Mouse (Mus musculus) G1E (cell line): Measurements from ENCODE around the gene Gigyf1. TPM values are rescaled to one million over a fixed set of nuclear protein-coding genes. Genes with fewer than 3 reads are reported as not detected.

ENCODE experiments used
- ATAC-seq: 2 replicates; pipeline ENCODE4 v1.8.0; 2016; ENCODE audit warnings: mild to moderate bottlenecking; ENCODE audit not compliant: insufficient number of reproducible peaks, poor library complexity, low FRiP score, severe bottlenecking; ENCODE audit errors: extremely low read depth
- DNase-seq: peaks from one replicate; pipeline ENCODE4 v3.0.0; 2012; ENCODE audit warnings: low spot score
- H3K27me3 ChIP-seq: 2 replicates; pipeline ENCODE4 v1.6.1; 2012; ENCODE audit warnings: mild to moderate bottlenecking, low read length, inconsistent platforms; ENCODE audit not compliant: insufficient read depth
- H3K36me3 ChIP-seq: replicated peaks from 2 replicates; pipeline ENCODE3; 2012; ENCODE audit warnings: mild to moderate bottlenecking, inconsistent platforms
- H3K4me1 ChIP-seq: 2 replicates; pipeline ENCODE4 v1.6.1; 2012; ENCODE audit warnings: low read depth, low read length, inconsistent platforms, mixed read lengths; ENCODE audit not compliant: insufficient read depth
- H3K4me3 ChIP-seq: 2 replicates; pipeline ENCODE4 v1.5.1; 2012; ENCODE audit warnings: low read depth, mild to moderate bottlenecking, inconsistent platforms, low read length, moderate library complexity, mixed read lengths
- H3K9me3 ChIP-seq: replicated peaks from 2 replicates; pipeline ENCODE4 v1.6.1; 2012; ENCODE audit warnings: inconsistent platforms
- CTCF ChIP-seq: IDR thresholded peaks from 2 replicates; pipeline ENCODE4 v1.5.1; 2012; ENCODE audit warnings: low read depth, low read length, inconsistent platforms, mixed read lengths
- GATA1 ChIP-seq: IDR thresholded peaks from 2 replicates; pipeline ENCODE4 v1.6.1; 2012; ENCODE audit warnings: borderline replicate concordance, low read length, inconsistent platforms, mixed read lengths
- GATA2 ChIP-seq: IDR thresholded peaks from 2 replicates; pipeline ENCODE4 v1.6.1; 2012; ENCODE audit warnings: low read depth, low read length, inconsistent platforms, borderline replicate concordance
- POLR2AphosphoS5 ChIP-seq: IDR thresholded peaks from 2 replicates; pipeline ENCODE4 v1.6.1; 2012; ENCODE audit warnings: low read depth, low read length, inconsistent platforms; ENCODE audit not compliant: insufficient replicate concordance
- TAL1 ChIP-seq: conservative IDR thresholded peaks from 2 replicates; pipeline ENCODE4 v1.6.1; 2012; ENCODE audit warnings: low read depth, low read length, inconsistent platforms, mixed read lengths
- polyA plus RNA-seq: library from polyadenylated mRNA; stranded (reverse); fragments of >175 nt; gene quantifications from 2 replicates; pipeline ENCODE4 v1.2.3, GENCODE M21; 2012
- total RNA-seq, 2 experiments: library from RNA; stranded (forward) in 1 of 2; stranded (reverse) in 1 of 2; fragments of 200-1000 nt in 1 of 2; fragments of >200 nt in 1 of 2; fragmentation: Nextera tagmentation in 1 of 2; gene quantifications; 2 replicates each; pipeline ENCODE4 v1.2.3; 2014 to 2017

The Gigyf1 gene
- total and polyA plus RNA-seq, 3 experiments: 6.8 to 50.4 (median 30.3) TPM

DNA sequence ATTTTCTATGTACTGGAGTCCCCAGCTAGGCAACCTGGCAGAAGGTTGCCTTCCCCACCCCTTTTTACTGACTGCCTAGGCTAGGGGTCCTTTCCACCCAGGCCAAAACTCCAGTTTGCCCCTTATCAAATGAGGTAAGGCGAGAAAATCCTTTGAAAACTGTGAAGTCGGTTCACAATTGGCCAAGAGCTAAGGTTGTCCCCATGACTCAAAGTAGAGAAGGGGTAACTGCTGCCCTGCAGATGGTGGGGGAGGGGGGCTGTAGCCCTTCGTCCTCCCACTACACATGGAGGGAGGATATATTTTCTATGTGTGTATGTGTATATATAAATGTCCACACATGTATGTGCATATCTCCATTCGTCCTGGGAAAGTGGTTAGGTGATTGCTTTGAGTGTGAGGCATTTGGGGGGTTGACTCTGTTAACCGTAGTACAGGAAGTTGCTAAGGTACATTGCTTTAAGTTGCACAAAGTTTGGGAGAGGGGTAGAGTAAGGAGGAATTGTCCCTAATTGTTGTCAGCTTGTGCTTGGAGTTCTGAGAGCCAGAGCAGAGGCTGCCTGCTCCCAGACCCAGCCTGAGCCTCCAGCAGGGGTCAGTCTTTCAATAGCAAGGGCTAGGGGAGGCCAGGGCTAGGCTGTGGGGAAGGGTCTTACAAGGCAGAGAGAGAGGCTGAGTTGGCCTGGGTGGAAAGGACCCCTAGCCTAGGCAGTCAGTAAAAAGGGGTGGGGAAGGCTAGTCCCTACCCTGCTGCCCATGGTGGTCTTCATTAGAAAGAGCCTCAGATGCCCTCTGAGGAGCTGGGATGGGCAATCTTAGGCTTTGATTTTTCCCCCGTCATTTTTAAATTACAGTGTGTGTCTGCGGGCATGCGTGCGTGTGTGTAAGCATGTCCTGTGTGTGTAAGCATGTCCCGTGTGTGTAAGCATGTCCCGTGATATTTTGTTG lies 5.2 kb upstream of the Gigyf1 start:
- Histone ChIP-seq H3K9me3 (no peaks in the 10 kb centered on the region), H3K36me3 (peaks cover 67% of the 10 kb centered on the region), H3K4me1 (peaks cover 76% of the 10 kb centered on the region), H3K4me3 (no peak overlapping the region), H3K27me3 (no peaks in the 10 kb centered on the region)
- DNase-seq: no peak
- TF ChIP-seq TAL1: no peak
- no peak for TF ChIP-seq GATA2
- peak; percentile 42; the same call in 1 of the 2 replicates for TF ChIP-seq CTCF
- TF ChIP-seq POLR2AphosphoS5: no peak
- no peak for TF ChIP-seq GATA1
- no peak for ATAC-seq

DNA sequence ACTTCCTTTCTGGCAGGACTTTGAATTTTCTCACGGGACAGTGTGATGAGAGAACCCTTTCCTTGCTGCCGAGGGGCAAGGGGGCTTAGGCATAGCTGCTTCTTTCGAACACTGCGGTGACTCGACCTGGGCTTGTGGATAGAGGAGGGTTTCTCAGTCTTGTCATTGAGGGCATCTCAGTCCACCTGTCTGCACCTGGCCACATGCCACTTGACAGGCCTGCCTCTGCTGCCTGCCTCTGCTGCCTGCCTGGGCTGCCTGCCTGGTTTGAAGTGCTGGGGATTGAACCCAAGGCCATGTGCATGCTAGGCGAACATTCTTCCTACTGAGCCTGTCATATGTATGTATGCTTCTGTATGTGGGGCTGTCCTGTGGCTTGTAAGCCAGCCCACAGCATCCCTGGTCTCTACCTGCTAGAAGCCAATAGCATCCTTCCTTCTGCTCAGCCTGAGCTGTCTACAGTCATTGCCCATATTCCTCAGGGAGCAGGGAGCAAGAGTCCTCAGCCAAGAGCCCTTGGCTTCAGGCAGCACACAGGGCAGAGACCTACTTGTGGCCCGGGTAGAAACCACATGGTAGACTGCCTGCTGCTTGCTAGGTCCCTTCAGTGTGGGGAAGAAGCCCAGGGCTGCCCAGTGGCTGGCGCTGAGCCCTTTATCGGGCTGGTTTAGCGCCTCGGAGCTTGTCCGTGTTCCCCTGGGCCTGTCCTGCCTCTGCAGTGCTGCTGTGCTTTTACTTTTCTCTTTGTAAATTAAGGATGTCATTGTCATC lies 4.2 kb upstream of the Gigyf1 start:
- TF ChIP-seq TAL1: no peak
- no peak for TF ChIP-seq GATA1
- no peak for TF ChIP-seq CTCF
- TF ChIP-seq GATA2: no peak
- no peak for TF ChIP-seq POLR2AphosphoS5
- peaks cover 84% of the 10 kb centered on the region for H3K4me1 ChIP-seq
- H3K9me3 ChIP-seq: no peaks in the 10 kb centered on the region
- DNase-seq (no peak), ATAC-seq (no peak)
- H3K36me3 ChIP-seq: peaks cover 77% of the 10 kb centered on the region
- peak overlapping the region; percentile 5; the same call in 1 of the 2 replicates for H3K4me3 ChIP-seq
- H3K27me3 ChIP-seq: no peaks in the 10 kb centered on the region

DNA sequence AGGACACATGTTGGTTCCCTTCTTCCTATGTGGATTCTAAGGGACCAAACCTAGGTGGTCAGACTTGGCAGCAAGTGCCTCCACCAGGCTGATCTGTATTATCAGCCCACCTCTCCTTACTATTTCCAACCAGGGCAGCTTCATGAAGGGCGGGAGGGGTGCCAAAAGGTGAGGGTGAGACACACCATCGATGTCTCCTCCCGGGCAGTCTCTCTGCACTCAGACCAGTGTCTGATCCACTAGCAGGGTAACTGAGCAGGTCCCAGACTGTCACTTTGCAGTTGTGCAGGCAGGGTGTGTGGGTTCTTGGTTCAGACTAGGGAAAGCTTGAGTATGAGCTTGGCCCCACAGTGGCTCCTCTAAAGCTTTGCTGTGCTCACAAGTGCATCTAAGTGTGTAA lies 3.5 kb upstream of the Gigyf1 start:
- H3K4me3 ChIP-seq: no peak overlapping the region
- TF ChIP-seq GATA2 (no peak), CTCF (no peak), POLR2AphosphoS5 (no peak), TAL1 (no peak), GATA1 (no peak)
- ATAC-seq: no peak
- peaks cover 81% of the 10 kb centered on the region for H3K4me1 ChIP-seq
- no peak for DNase-seq
- peaks cover 84% of the 10 kb centered on the region for H3K36me3 ChIP-seq
- no peaks in the 10 kb centered on the region for H3K27me3 ChIP-seq
- no peaks in the 10 kb centered on the region for H3K9me3 ChIP-seq

DNA sequence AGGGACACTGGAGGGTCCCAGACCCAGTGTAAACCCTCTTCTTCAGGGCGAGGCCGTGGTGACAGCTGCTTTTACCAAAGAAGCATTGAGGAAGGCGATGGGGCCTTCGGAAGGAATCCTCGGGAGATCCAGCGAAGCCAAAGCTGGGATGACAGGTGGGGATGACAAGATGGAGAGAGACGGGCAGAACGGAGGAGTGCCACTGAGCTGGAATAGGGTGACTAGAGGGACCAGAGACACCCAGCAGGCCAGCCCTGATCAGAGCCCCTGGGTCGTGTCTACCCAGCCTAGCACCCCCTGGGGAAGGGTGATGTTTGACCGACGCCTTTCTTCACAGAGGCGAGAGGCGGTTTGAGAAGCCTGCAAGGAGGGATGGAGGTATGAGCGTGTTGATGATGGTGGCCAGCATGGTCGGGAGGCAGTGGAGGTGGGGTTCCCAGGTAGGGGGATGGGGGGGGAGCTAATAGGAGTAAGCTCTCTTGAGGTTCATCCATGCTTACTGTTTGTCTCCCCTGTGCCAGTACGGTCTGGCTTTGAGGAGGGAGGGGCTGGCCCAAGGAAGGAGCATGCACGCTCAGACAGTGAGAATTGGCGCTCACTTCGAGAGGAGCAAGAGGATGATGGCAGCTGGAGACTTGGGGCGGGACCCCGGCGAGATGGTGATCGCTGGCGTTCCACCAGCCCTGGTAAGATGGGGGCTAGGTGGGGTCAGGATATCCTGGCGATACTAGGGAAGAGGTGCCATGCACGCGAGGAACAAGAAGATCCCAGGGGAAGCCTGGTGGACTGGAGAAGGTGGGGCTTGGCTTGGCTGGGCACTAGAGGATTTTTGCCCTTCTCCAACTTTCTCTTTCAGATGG lies 1.6 kb downstream of the Gigyf1 start:
- peaks cover 100% of the 10 kb centered on the region for H3K36me3 ChIP-seq
- H3K4me1 ChIP-seq: peaks cover 88% of the 10 kb centered on the region
- H3K27me3 ChIP-seq: no peaks in the 10 kb centered on the region
- H3K9me3 ChIP-seq: no peaks in the 10 kb centered on the region
- no peak for DNase-seq
- H3K4me3 ChIP-seq: no peak overlapping the region
- no peak for ATAC-seq
- no peak for TF ChIP-seq GATA2
- no peak for TF ChIP-seq CTCF
- no peak for TF ChIP-seq TAL1
- TF ChIP-seq GATA1: no peak
- no peak for TF ChIP-seq POLR2AphosphoS5

DNA sequence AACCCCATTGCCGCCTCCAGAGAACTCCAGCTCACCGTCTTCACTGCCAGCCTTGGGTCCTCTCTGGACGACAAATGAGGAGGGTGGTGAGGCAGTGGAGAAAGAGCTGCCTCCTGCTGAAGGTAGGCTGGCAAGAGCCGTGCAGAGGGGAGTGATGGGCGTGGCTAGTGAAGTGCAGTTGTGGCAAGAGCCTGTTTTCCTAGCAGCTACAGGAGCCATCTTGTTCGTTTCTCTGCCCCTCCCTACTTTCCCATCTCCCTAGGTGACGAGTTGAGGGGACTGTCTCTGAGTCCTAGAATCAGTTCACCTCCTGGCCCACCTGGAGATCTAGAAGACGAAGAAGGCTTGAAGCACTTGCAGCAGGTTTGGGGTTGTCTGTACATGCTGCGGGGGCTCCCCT lies 3.5 kb downstream of the Gigyf1 start:
- Histone ChIP-seq H3K4me1 (peaks cover 91% of the 10 kb centered on the region), H3K9me3 (no peaks in the 10 kb centered on the region), H3K27me3 (no peaks in the 10 kb centered on the region), H3K36me3 (peaks cover 99% of the 10 kb centered on the region), H3K4me3 (no peak overlapping the region)
- ATAC-seq (no peak), DNase-seq (no peak)
- TF ChIP-seq CTCF (no peak), GATA1 (no peak), TAL1 (no peak), GATA2 (no peak), POLR2AphosphoS5 (no peak)
